Mouse (Mus musculus): ENCODE results near the gene Zfpl1. TPM values are rescaled to one million over a fixed set of nuclear protein-coding genes. Genes with fewer than 3 reads are reported as not detected.

The Zfpl1 gene
- total RNA-seq, 2 experiments from 2014 or later, result 11.2 to 13.1 TPM

- Histone ChIP-seq H3K4me3 (peak overlapping the region; percentile 86), H3K27ac (no peak overlapping the region)
- intact Hi-C loops (cut with DNase I), result loop anchor here (2.0 kb wide), 1 partner anchor 31 kb away; no protein-coding TSS in a partner anchor
- DNase-seq, result no peak
- no peak for TF ChIP-seq CTCF (IDR thresholded peaks at IDR 0.05)
Measured at GRCm38 (mm10) chr19:6085417-6085879, 692 bp upstream of the Zfpl1 start.

GRCm38 (mm10) chr19:6082156-6082555 lies 2.6 kb downstream of the Zfpl1 start, which contains the start of gene Gm28374:
Gm28374 (minus strand) TSS chr19:6082256.
- H3K4me3 ChIP-seq, result no peak within 1 kb of the TSS
- H3K27ac ChIP-seq, result no peak within 1 kb of the TSS
- intact Hi-C loops (cut with DNase I), result no loop called here
- DNase-seq, result no peak
- TF ChIP-seq CTCF (IDR thresholded peaks at IDR 0.05), result no peak

GRCm38 (mm10) chr19:6079983-6080480 lies 4.7 kb downstream of the Zfpl1 start, which contains the start of gene Tmem262:
Tmem262 (plus strand) TSS chr19:6080033.
- Histone ChIP-seq H3K27ac (no peak within 1 kb of the TSS), H3K4me3 (no peak within 1 kb of the TSS)
- no peak for TF ChIP-seq CTCF (IDR thresholded peaks at IDR 0.05)
- DNase-seq, result no peak
- intact Hi-C loops (cut with DNase I), result no loop called here

GRCm38 (mm10) chr19:6076564-6077393 lies 8.0 kb downstream of the Zfpl1 start, which contains the start of gene Vps51:
Vps51 (minus strand) TSS chr19:6077231.
- TF ChIP-seq CTCF (IDR thresholded peaks at IDR 0.05), result no peak
- peak; percentile 88 for DNase-seq
- Histone ChIP-seq H3K4me3 (peak within 1 kb of the TSS; percentile 75), H3K27ac (peak within 1 kb of the TSS; percentile 94)
- intact Hi-C loops (cut with DNase I), result loop anchor here (2.0 kb wide), 1 partner anchor 16 kb away; the partner anchor contains the start of gene Znhit2

- intact Hi-C loops (cut with DNase I), result no loop called here
- no peak for DNase-seq
- no peak for TF ChIP-seq CTCF (IDR thresholded peaks at IDR 0.05)
Measured at GRCm38 (mm10) chr19:6073889-6074288, 10.9 kb downstream of the Zfpl1 start.

GRCm38 (mm10) chr19:6071261-6071660 lies 13.5 kb downstream of the Zfpl1 start:
- no peak for TF ChIP-seq CTCF (IDR thresholded peaks at IDR 0.05)
- DNase-seq, result no peak
- Histone ChIP-seq H3K4me3 (no peak overlapping the region), H3K27ac (no peak overlapping the region)
- intact Hi-C loops (cut with DNase I), result no loop called here

More at GRCm38 (mm10) chr19:6073889-6074288, 10.9 kb downstream of the Zfpl1 start:
- Histone ChIP-seq H3K27ac (no peak overlapping the region), H3K4me3 (no peak overlapping the region)

GRCm38 (mm10) chr19:6070571-6071250 lies 14.0 kb downstream of the Zfpl1 start:
- Histone ChIP-seq H3K4me3 (no peak overlapping the region), H3K27ac (no peak overlapping the region)
- intact Hi-C loops (cut with DNase I), result no loop called here
- no peak for DNase-seq
- no peak for TF ChIP-seq CTCF (IDR thresholded peaks at IDR 0.05)

- intact Hi-C loops (cut with DNase I), result no loop called here
- Histone ChIP-seq H3K27ac (no peak overlapping the region), H3K4me3 (no peak overlapping the region)
- no peak for TF ChIP-seq CTCF (IDR thresholded peaks at IDR 0.05)
- no peak for DNase-seq
Measured at GRCm38 (mm10) chr19:6069851-6070250, 14.9 kb downstream of the Zfpl1 start.

GRCm38 (mm10) chr19:6068951-6069350 lies 15.8 kb downstream of the Zfpl1 start:
- TF ChIP-seq CTCF (IDR thresholded peaks at IDR 0.05), result no peak
- H3K4me3 ChIP-seq, result no peak overlapping the region
- no peak overlapping the region for H3K27ac ChIP-seq
- no peak for DNase-seq
- intact Hi-C loops (cut with DNase I), result no loop called here

GRCm38 (mm10) chr19:6067724-6068415 lies 16.9 kb downstream of the Zfpl1 start, which contains the start of gene Tm7sf2:
Tm7sf2 (minus strand) TSS chr19:6068373.
- H3K27ac ChIP-seq, result peak within 1 kb of the TSS; percentile 67
- H3K4me3 ChIP-seq, result peak within 1 kb of the TSS; percentile 66
- TF ChIP-seq CTCF (IDR thresholded peaks at IDR 0.05), result no peak
- intact Hi-C loops (cut with DNase I), result no loop called here
- DNase-seq, result peak; percentile 95

- Histone ChIP-seq H3K4me3 (peak overlapping the region; percentile 66), H3K27ac (peak overlapping the region; percentile 67)
- peak; percentile 87 for DNase-seq
- TF ChIP-seq CTCF (IDR thresholded peaks at IDR 0.05), result peak; percentile 89
- intact Hi-C loops (cut with DNase I), result no loop called here
Measured at GRCm38 (mm10) chr19:6067011-6067723, 17.6 kb downstream of the Zfpl1 start.
